Mouse (Mus musculus) kidney, postnatal 25 days (tissue): ENCODE data around the gene Naa50.

Source experiments
- DNase-seq, 2 experiments: peaks; one replicate each; pipeline ENCODE4 v3.0.0; 2021; ENCODE audit warnings: mixed read lengths in 2 of 2

The Naa50 gene

DNA sequence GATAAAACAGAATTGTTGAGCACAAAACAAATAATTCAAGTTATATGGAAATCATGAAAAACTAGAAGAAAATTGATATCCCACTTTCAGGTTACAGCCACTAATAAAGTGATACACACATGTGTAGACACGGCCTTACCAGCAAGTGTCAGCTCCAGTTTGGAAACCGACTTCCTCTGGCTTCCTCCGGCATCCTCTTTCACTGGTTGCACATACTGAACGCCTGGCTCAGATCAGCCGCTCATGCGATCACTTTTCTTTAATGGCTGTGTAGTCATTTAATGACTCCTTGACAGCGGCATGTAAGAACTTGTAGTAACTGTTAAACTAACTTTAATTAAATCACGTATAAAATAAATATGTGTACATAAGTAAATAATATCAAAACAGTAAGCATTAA lies 66.3 kb downstream of the Naa50 start:
- DNase-seq = no peak

DNA sequence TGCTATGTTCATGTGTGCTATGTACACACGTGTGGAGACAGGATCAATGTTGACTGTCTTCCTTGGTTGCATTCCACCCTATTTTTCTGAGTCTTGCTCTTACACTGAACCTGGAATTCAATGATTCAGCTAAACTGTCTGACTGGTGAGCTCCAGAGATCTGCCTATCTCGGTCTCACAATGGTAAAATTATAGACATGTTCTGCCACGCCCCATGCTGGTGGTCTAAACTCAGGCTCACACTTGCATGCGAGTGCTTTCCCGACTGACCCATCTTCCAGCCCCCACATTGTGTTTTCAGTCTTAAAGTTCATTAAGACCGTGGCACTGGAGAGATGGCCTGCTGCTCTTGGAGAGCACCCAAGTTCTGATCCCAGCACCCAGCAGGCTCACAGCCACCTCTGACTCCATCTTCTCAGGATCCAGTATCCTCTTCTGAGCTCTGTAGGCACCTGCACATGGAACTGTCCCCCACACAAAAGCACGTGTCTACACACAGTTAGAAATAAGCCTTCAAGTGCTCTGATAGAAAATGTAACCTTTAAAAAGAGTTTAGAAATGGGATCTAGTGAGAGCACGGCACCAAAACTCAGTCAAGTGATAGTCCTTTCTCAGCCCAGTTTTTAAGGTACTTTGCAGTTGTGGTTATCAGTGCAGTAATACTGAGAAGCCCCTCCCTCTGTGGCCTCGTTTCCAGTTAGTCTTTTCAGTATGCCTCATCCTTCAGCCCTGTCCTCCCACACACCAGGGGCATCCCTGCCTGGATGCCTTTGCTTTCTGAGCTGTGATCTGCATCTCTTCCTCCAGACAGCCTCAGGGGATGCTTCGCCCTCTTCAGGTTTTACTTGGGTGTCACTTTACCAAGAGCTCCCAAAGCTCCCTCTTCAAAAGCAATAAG lies 70.8 kb downstream of the Naa50 start:
- DNase-seq = no peak

DNA sequence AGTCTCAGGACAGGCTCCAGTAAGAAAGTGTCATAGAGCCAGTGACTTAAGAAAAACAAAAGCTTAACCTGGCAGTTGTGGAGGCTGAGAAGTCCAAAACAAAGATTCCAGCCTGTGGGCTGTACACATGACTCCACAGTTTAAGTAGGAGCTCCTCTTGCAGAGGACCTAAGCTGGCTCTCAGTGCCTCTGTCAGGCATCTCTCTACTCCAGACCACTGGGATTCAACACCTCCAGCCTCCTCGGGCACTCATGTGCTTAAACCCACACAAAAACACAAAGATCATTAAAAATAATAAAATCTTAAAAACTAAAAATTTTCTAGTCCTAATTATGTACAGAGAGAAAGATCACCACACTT lies 71.4 kb downstream of the Naa50 start:
- no peak for DNase-seq

DNA sequence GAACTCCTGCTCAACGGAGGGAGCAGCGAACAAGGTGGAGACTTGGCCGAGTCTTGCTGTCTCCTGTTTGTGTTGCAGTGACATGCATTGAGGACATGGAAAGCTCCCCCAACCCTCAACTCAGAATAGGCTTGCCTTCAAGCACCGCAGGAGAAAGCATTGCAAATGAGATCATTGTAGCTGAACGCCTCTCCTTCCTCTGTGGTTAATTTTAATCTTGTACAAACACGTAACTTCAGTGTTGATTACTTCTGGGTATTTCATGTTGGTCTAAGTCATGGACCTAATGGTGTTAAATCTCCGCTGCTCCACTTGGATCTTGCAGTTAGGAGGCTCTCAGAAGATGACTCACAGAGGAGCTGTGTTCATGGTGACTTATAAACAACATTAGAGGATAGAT lies 73.1 kb downstream of the Naa50 start:
- DNase-seq = no peak
